Mouse (Mus musculus): ENCODE measurements at regions not wholly inside any gene's neighbourhood (a gene's known extent, or its start where the extent isn't known, plus 50 kb on each side); places are given as distances from the start of the nearest gene placed in this dataset.

DNA sequence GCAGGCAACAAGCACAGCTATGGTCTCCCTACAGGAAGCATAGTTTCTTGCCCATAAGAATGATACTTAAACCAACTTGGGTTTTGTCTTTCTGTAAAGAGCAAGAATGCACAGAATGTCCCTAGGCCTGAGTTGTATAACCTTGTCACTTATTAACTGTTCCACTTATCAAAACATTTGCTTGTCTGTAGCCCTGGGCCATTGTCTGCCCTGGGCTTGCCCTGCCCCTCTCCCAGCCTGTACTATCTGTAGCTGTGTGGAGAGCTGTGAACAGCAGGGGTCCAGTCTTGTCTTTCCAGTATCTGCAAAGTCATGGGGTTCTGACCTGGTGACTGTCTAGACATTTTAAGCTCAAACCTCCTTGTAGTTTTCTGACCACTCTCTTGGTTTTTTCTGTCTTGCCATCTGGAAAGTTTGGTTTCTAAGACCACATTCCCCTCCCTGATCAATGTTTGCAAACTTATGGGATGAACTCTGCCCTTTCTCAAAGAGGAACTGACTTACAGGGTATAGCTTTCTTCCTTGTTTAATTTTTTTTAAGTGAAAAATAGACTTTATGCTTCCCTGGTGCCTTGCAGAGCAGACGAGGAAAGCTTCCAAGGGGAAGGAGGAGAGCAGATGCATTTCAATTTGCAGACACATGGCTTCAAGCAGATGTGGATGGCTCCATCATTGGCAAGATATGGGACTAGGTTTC lies 78.6 kb upstream of the Foxq1 start:
- no peak for TF ChIP-seq TAL1 (conservative IDR thresholded peaks at IDR 0.05; ENCODE audit: low read depth, low read length)
- TF ChIP-seq CTCF (IDR thresholded peaks at IDR 0.05; ENCODE audit: low read depth, low read length) = no peak
- no peak for TF ChIP-seq GATA1 (IDR thresholded peaks at IDR 0.05; ENCODE audit: borderline replicate concordance, low read length)
